Mouse (Mus musculus) brain, embryonic 14.5 days (tissue): ENCODE measurements at regions not wholly inside any gene's neighbourhood (a gene's known extent, or its start where the extent isn't known, plus 50 kb on each side); places are given as distances from the start of the nearest gene placed in this dataset.

ENCODE experiments used
- CTCF ChIP-seq: fragments of 200-500 bp; IDR thresholded peaks from 2 replicates; pipeline ENCODE4 v1.5.1; 2012; ENCODE audit warnings: inconsistent platforms, mild to moderate bottlenecking, moderate library complexity, borderline replicate concordance; ENCODE audit not compliant: insufficient read depth, insufficient read length; ENCODE audit errors: extremely low read depth
- POLR2A ChIP-seq: fragments of 200-500 bp; IDR thresholded peaks from 2 replicates; pipeline ENCODE4 v1.6.1; 2012; ENCODE audit warnings: mild to moderate bottlenecking, inconsistent platforms, borderline replicate concordance; ENCODE audit not compliant: poor library complexity, insufficient read depth, insufficient read length, severe bottlenecking; ENCODE audit errors: extremely low read depth

GRCm38 (mm10) chr13:5628124-5628523 is 233.2 kb upstream of the Klf6 start:
- TF ChIP-seq CTCF: no peak
- TF ChIP-seq POLR2A: no peak
